8 mouse cellular contexts compared by ENCODE assay signal in genomic region chr6:86488149-86488485, GRCm38 (mm10). TPM values are rescaled to one million over a fixed set of nuclear protein-coding genes. Genes with fewer than 3 reads are reported as not detected.
DNase-seq lines count a peak whose midpoint lies in the region; ATAC-seq and TF ChIP-seq lines count a peak whose summit lies in the region.

No protein-coding gene starts in this region.

- no peak overlapping the region for H3K4me3 ChIP-seq in hindbrain, postnatal 0 days (ENCODE audit: low read length)
- no peak overlapping the region for H3K4me3 ChIP-seq in midbrain, embryonic 14.5 days (replicated peaks; ENCODE audit: low read depth, low read length)

- intact Hi-C loops in left cerebral cortex, postnatal 4 days (cut with DNase I): loop anchor here (5.0 kb wide), 1 partner anchor 34 kb away; no protein-coding TSS in a partner anchor
- intact Hi-C loops in left cerebral cortex, postnatal 10 days (cut with DNase I): loop anchor here (5.0 kb wide), 1 partner anchor 39 kb away; the partner anchor contains the start of gene Pcbp1

- no peaks in the 10 kb centered on the region for H3K9me3 ChIP-seq in hindbrain, postnatal 0 days (ENCODE audit: low read length)
- no peaks in the 10 kb centered on the region for H3K9me3 ChIP-seq in midbrain, embryonic 14.5 days (ENCODE audit: control insufficient read depth, low read length)

- 9% methylated on average over 3 of the region's 3 CpGs for WGBS in hindbrain, postnatal 0 days
- 18% methylated on average over 3 of the region's 3 CpGs for WGBS in midbrain, embryonic 14.5 days

- TF ChIP-seq CTCF in hindbrain, postnatal 0 days (IDR thresholded peaks at IDR 0.05; ENCODE audit: low read depth): no peak

- no peaks in the 10 kb centered on the region for H3K27me3 ChIP-seq in hindbrain, postnatal 0 days (ENCODE audit: insufficient read depth, low read length)
- H3K27me3 ChIP-seq in midbrain, embryonic 14.5 days (ENCODE audit: control insufficient read depth, insufficient read depth, low read length): no peaks in the 10 kb centered on the region

- no peaks in the 10 kb centered on the region for H3K36me3 ChIP-seq in hindbrain, postnatal 0 days (ENCODE audit: insufficient read depth, low read length)
- H3K36me3 ChIP-seq in midbrain, embryonic 14.5 days (ENCODE audit: control insufficient read depth, insufficient read depth, low read length): no peaks in the 10 kb centered on the region

- peak overlapping the region; percentile 46 for H3K4me2 ChIP-seq in hindbrain, postnatal 0 days (ENCODE audit: low read depth, low read length)
- peak overlapping the region; percentile 52 for H3K4me2 ChIP-seq in midbrain, embryonic 14.5 days (ENCODE audit: low read length)

- DNase-seq in left cerebral cortex, postnatal 4 days: peak; percentile 86
- DNase-seq in left cerebral cortex, adult 18-20 months (ENCODE audit: low spot score in 2 of 2): no peak
- peak; percentile 34 to 47 for DNase-seq in cerebellum, adult 18-20 months
- DNase-seq in gastrocnemius, adult 8-10 months (ENCODE audit: low spot score in 2 of 2): peak; percentile 49 to 73
- peak; percentile 60 for DNase-seq in hindbrain, postnatal 0 days (ENCODE audit: low spot score)
- DNase-seq in midbrain, embryonic 14.5 days: no peak
- DNase-seq in left cerebral cortex, postnatal 10 days (ENCODE audit: extremely low spot score in 1 of 2, low spot score in 2 of 2): no peak
- no peak for DNase-seq in testis, postnatal 14 days (ENCODE audit: low spot score)

- peak; percentile 25; the same call in 1 of the 2 replicates for ATAC-seq in hindbrain, postnatal 0 days
- ATAC-seq in midbrain, embryonic 14.5 days (ENCODE audit: low FRiP score, low TSS enrichment): peak; percentile 19; the same call in 1 of the 2 replicates

- peak overlapping the region; percentile 95 for H3K27ac ChIP-seq in hindbrain, postnatal 0 days
- peak overlapping the region; percentile 98 for H3K27ac ChIP-seq in midbrain, embryonic 14.5 days (replicated peaks; ENCODE audit: low read depth, low read length)

- peaks cover 16% of the 10 kb centered on the region for H3K4me1 ChIP-seq in hindbrain, postnatal 0 days (ENCODE audit: insufficient read depth, low read length)
- H3K4me1 ChIP-seq in midbrain, embryonic 14.5 days (ENCODE audit: control insufficient read depth, insufficient read depth, low read length): peaks cover 14% of the 10 kb centered on the region

- H3K9ac ChIP-seq in hindbrain, postnatal 0 days (replicated peaks; ENCODE audit: low read length): peak overlapping the region; percentile 47
- H3K9ac ChIP-seq in midbrain, embryonic 14.5 days (replicated peaks; ENCODE audit: low read length): peak overlapping the region; percentile 66

RNA-seq across cellular contexts. Expression of gene Pcbp1, which starts 38.0 kb away (rescaled TPM):
- total RNA-seq in left cerebral cortex, postnatal 4 days (2021): 100 to 1,000 TPM; 206 to 208 TPM
- 100 to 1,000 TPM; 188 to 189 TPM for total RNA-seq in left cerebral cortex, adult 18-20 months (2021)
- 100 to 1,000 TPM; 114 to 149 (median 126) TPM for total RNA-seq in gastrocnemius, adult 8-10 months (2022)
- total RNA-seq in hindbrain, postnatal 0 days (2014; rRNA removed): 61.7 and 71.3 TPM in 2 replicates
- polyA plus RNA-seq in hindbrain, postnatal 0 days (2015; fragmentation: Nextera tagmentation; extraction: Ambion mirVana): 300 and 303 TPM in 2 replicates
- 289 and 325 TPM in 2 replicates for polyA plus RNA-seq in midbrain, embryonic 14.5 days (2014; fragmentation: Nextera tagmentation; extraction: Ambion mirVana)
- total RNA-seq in left cerebral cortex, postnatal 10 days (2021): 100 to 1,000 TPM; 175 to 177 TPM

RNA-seq across cellular contexts. Expression of gene C87436, which starts 49.9 kb away (rescaled TPM):
- 10 to 100 TPM; 16.2 to 17.6 TPM for total RNA-seq in left cerebral cortex, postnatal 4 days (2021)
- 10 to 100 TPM; 21.6 to 22.8 TPM for total RNA-seq in left cerebral cortex, adult 18-20 months (2021)
- 1 to 10 TPM; 6.1 to 9.2 (median 7.7) TPM for total RNA-seq in gastrocnemius, adult 8-10 months (2022)
- total RNA-seq in hindbrain, postnatal 0 days (2014; rRNA removed): 14.4 and 17.6 TPM in 2 replicates
- 15.9 and 19.6 TPM in 2 replicates for polyA plus RNA-seq in hindbrain, postnatal 0 days (2015; fragmentation: Nextera tagmentation; extraction: Ambion mirVana)
- polyA plus RNA-seq in midbrain, embryonic 14.5 days (2014; fragmentation: Nextera tagmentation; extraction: Ambion mirVana): 22.8 and 25.5 TPM in 2 replicates
- total RNA-seq in left cerebral cortex, postnatal 10 days (2021): 10 to 100 TPM; 13.5 to 14.7 TPM

Comparison
In these comparisons a context has a peak if more than half of its experiments do, and no peak if none do; other contexts are left out.
1. DNase-seq: peak in left cerebral cortex, postnatal 4 days (single experiment), cerebellum, adult 18-20 months (2 of 2), gastrocnemius, adult 8-10 months (2 of 2) and hindbrain, postnatal 0 days (single experiment); none in left cerebral cortex, adult 18-20 months (0 of 2), midbrain, embryonic 14.5 days (single experiment), left cerebral cortex, postnatal 10 days (0 of 2) and testis, postnatal 14 days (single experiment).